Mouse (Mus musculus) natural killer cell, adult 2 months (primary cell): ENCODE results near the gene Igf2bp3.
"Not testable (repeated sequence)": the region's sequence is repeated elsewhere in the genome, so short reads cannot be mapped to it uniquely, and the experiment has no call there.

Experiments used
- DNase-seq, 2 experiments: peaks; one replicate each; pipeline ENCODE4 v3.0.0; 2022; ENCODE audit warnings: low spot score in 2 of 2

The Igf2bp3 gene

DNA sequence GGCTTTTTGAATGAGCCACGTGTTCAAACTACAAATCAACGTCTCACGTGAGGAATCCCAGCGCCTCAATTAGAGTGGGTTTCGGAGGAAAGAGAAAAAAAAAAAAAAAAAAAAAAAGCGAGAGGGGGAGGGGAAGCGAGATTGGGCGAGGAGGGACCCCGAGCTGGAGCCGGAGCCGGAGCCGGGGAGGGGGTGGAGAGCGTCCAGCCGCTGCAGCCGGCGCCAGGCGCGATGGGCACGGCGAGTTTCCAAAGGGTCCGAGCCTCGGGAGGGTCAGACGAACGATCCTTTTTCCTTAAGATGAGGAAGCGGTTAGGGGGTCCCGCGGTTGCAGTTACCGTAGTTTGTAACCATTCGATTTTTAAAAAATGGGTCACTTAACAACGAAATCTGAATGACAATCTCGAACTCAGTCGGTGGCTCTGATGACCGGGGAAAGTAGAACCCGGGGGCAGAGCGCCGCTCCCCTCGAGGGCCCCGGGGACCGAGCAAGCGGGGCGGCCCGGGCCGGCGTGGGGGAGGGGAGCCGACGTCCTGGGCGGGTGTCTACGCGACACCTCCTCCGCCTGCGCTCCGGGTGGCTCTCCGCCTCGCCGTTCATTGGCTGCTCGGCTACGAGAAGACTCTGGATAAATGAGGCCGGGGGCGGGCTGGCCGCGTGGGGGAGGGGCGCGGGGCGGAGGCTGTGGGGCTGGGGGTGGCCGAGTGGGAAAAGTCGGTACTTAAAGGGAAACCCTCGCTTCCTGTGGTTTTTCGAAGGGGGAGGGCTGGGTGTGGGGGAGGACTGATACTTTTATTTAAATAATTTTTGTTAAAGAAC is at the start of gene Igf2bp3:
TSS of gene Igf2bp3 (minus strand) at position 30 of the 820 bp plus-strand sequence.
- peak in 1 of 2 experiments; percentile 39 for DNase-seq

DNA sequence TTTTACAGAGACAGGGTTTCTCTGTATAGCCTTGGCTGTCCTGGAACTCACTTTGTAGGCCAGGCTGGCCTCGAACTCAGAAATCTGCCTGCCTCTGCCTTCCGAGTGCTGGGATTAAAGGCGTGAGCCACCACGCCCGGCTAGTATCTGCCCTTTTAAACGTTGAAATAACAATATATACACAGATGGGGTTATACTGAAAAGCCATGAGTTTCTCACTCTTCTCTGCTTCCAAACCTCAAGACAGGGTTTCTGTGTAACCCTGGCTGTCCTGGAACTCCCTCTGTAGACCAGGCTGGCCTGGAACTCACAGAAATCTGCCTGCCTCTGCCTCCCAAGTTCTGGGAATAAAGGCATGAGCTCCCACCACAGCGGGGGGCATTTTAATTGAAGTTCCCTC is 49.7 kb upstream of the Igf2bp3 start:
- not testable (repeated sequence) for DNase-seq

DNA sequence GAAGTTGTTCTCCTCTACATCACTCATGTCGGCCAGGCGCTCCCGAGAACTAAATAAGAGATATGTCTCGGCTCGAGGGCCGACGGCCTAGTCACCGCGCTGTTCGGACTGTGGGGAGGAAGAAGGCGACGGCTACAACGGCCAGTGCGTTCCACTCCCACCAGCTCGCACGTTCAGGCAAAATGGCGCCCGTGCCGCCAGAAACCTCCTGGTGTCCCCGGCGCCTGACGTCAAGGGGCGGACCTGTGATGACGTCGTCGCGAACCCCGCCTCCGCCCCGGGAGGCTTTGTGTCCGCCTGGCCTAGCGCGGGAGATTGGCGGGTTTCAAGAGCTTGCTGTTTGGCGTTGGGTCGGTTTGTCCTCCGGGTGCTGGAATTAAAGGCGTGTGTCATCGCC is 49.1 kb upstream of the Igf2bp3 start, which contains the start of gene Tra2a:
TSS of gene Tra2a (minus strand) at position 187 of the 397 bp plus-strand sequence.
- peak; percentile 96 to 97 for DNase-seq

DNA sequence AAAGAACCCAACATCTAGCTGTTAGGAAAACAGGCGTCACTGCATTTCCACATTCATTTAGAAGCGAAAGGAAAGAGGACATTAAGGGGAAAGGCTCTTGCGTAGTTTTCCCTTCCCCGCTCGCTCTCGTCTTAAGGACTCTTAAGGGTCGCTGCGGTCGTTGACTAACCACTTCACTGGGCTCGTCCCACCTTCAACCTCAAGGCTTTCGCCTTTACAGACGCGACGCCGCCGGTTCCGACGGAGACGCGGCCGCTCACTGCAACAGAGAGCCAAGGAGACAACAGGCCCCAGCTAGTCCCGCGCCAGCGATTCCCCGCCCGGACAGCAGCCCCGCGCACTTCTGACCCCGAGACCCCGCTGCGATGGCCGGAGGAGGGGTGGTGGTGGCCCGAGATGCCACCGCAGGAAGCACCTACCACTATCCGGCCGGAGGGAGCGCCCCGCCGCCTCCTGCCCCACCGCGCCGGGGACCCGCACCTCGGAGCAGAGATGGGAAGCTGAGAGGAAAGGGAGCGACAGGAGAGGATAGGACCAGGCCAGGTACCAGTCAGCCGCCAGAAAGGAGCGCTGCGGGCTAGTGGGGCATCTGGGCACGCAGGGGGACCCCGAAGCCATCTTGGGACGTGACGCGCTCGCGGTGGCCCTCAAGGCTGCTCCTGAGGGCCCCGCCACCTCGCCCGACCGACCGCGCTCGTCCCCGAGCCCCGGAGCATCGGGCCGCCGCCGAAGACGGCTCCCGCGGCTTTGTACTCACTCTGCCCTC is 48.5 kb upstream of the Igf2bp3 start:
- DNase-seq = peak; percentile 41 to 44

DNA sequence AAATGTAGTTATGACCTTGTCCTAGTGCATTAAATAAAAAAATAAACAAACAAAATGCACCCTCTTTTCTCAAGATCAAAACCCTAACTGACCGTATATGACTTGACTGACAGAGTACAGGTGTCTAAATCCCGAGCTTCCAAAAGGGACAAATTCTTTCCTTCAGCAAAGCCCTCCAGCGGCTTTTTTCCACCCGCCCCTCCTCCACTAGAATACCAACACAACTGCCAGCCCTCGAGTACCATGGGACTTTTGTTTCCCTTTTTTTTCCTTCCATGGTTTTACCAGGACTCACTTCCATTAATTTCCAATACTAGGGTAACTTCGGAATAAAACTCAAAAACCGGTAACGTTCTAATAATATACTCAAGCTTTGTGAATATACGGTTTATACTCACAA is 47.7 kb upstream of the Igf2bp3 start:
- DNase-seq = no peak

DNA sequence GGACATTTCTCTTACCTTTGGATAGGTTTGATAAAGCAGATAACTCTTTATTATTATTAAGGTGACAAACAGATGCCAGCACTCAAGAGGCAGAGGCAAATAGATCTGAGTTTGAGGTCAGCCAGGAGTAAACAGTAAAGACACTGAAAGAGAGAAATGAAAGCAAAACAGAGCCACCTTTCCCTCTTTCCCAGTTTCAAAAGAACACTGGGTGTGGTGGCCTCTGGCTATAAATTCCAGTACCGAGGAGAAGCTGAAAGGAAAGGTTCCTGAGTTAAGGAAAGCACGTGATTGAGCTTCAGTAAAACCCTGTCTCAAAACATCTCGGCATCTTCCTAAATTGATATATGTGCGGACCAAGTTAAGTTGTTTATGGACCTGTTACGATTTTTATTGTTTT is 45.0 kb upstream of the Igf2bp3 start:
- DNase-seq = no peak

DNA sequence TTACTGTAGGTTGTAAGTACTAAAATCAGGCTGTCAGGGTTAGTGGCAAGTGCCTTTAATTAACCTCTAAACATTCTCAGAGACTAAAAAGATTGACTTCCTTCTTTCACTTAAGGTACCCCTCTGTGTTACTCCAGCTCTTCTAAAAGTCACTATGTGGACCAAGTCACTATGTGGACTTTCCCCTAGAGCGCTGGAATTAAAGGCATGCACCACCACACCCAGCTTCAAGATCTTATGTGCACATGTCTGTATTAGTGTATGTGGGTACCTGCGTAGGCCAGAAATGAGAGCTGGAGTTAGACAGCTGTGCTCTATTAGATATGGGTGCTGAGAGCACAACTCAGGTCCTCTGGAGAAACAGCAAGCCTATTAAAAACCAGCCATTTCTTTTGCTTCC is 43.1 kb upstream of the Igf2bp3 start:
- no peak for DNase-seq

DNA sequence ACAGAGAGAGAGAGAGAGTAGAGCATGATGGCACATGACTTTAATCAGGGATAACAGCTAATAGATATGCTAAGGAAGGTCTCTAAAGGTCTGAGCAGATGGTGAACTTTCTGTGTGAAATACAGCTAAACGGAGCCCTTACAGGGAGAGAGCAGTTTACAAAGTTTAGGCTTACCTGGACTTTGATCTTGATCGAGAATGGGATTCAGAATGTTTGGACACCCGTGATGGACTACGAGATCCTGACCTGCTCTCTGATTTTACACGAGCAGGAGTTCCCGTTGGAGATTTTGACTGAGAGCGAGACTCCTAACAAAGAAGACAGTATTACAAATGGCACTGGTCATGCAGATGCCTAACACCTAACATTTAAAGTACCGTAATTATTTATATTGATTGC is 37.5 kb upstream of the Igf2bp3 start:
- DNase-seq = no peak

DNA sequence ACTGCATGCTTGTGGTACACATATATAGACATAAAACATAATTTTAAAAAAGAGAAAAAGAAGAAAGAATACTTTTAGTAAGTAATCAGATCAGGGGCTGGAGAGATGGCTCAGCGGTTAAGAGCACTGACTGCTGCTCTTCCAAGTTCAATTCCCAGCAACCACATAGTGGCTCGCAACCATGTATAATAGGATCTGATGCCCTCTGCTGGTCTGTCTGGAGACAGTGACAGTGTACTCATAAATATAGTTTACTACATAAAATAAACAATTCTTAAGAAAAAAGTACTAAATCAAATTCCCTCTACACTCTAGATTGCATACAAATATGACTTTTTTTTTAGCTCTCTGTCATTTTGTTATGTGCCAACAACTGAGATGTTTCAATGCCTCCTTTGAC is 36.4 kb upstream of the Igf2bp3 start:
- no peak for DNase-seq

DNA sequence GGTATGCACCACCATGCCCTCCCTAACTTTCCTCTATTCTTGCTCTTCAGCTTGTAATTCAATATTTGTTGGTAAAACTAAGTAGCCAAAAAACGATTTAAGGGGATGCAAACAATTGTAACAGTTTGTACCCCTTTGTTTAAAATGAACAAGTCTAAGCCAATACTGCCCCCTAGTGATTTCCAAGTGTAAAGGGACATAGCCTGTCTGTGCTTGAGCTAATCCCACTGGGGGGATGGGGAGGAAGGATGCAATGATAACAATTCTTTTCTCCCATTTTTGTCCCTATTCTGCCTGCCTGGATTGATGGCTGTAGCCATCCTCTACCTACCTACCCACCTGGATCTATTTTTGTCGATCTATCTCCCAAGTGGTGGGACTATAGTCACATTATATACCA is 32.5 kb upstream of the Igf2bp3 start:
- no peak for DNase-seq

DNA sequence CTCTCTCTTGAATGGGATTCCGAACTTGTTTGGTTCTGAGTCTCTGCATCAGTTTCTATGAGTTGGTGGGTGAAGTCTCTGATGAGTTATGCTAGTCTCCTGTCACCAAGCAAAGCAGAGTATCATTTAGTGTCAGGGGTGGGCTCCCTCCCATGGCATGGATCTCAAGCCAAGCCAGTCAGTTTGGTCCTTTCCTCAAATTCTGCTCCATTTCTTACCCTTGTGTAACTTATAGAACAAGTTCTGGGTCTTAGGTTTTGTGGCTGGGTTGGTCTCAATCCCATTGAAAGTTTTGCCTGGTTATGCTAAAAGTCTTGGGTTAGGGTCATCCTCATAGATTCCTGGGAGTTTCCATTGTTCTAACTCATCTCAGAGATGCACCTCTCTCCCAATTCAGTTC is 27.6 kb upstream of the Igf2bp3 start:
- no peak for DNase-seq

DNA sequence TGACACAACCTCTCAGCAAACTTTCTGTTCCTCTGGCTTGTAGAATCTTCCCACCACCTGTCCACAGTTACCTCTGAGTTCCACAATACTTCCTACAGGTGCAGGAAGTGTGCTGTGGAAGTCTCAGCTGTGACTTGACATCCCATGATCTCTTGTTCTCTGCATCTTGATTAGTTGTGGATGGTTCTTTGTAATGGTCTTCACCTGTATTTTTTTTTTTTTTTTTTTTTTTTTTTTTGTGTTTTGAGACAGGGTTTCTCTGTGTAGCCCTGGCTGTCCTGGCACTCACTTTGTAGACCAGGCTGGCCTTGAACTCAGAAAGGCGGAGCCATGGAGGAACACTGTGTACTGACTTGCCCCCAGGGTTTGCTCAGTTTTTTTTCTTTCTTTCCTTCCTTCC is 26.8 kb upstream of the Igf2bp3 start:
- no peak for DNase-seq

DNA sequence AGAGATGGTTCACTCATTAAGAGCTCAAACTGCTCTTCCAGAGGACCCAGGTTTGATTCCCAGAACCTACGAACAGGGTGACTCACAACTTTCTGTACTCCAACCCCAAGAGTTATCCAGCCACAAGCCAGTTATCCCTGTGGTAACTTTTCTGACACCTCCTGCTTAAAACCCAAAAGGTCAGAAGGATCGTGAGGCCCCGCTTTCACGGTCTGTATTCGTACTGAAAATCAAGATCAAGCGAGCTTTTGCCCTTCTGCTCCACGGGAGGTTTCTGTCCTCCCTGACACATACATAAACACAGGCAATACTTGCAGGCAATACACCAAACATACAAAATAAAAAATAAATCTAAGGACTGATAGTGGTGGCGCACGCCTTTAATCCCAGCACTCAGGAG is 21.6 kb upstream of the Igf2bp3 start:
- DNase-seq = peak; percentile 100

DNA sequence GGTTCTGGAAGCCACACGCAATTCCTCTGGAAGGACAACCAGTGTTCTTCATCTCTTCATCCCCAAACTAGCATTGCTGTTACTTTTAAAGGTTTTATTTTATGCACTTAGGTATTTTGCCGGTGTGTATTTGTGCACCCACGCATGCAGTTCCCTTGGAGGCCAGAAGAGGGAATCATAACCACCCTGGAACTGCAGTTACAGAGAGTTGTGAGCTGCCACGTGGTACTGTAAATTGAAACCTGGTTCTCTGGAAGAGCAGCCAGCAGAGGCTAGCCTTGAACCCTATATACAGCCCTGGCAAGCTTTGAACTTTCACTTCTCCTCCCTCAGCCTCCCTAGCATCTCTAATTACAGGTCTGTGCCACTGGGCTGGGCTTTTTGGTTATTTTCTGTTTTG is 18.6 kb upstream of the Igf2bp3 start:
- DNase-seq = no peak

DNA sequence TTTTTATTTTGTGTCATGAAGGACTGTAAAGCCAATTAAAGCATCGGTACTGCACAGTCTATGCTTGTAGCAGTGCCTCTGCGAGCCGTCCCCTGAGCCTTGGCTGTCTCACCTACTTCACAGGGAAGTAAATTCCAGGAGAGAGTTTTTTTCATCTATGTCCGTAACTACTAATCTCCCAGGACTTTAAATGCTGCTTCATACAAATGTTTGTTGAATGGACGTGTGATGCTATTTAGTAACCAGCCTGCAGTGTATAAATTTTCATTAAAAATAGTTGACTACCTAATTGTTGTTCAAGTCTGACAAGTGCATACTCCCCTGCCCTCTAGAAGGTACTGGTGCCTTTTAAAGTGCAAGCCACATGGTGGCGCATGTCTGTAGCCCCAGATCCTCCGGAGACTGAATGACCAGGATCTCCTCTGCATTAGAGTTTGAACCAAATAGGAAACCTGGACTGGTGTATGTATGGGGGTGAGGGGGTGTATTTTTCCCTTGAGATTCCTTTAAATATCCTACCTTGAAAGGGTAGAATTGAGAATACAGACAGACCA is 13.4 kb upstream of the Igf2bp3 start:
- peak in 1 of 2 experiments; percentile 36 for DNase-seq

DNA sequence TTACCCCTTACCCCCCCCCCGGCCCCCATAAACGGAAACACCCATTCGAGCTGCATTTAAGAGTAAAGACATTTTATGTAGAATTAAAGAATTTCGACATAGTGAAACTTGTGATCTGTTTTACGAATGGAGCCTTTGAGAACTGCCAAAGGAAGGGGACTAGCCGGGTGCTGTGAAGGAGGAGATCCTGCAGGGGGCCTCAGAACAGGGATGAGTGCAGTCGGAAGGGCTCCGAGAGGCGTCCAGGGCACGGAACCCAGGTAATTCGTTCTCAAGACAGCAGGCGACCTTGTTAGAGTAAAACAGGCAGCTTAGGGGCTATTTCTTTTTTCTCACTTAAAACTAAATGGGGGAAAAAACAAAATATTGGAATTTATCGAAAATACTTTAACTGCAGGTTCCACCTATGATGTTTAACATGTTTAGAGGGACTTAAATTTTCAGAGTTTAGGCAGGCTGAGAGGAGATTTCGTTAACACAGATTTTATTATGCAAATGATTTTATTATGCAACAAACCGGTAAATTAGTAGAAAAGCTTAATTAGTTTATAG is 12.5 kb upstream of the Igf2bp3 start:
- peak; percentile 26 to 49 for DNase-seq

DNA sequence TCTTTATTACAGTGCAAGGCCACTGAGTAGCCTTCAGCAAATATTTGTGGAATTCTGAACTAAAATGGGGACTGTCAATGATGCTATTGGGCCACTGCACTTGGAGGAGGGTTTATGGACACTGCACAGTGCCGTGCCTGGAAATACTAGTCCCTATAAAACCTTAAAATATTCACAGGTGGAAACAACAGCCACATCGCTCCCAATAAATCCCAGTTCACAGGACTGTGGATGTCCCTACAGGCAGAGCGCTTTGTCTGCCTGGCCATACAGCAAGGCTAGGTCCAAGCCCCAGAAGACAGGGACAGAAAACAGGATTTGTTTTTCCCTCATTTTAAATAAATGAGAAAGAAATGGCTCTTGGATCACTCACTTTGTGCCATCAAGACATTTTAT is 11.0 kb upstream of the Igf2bp3 start:
- no peak for DNase-seq

DNA sequence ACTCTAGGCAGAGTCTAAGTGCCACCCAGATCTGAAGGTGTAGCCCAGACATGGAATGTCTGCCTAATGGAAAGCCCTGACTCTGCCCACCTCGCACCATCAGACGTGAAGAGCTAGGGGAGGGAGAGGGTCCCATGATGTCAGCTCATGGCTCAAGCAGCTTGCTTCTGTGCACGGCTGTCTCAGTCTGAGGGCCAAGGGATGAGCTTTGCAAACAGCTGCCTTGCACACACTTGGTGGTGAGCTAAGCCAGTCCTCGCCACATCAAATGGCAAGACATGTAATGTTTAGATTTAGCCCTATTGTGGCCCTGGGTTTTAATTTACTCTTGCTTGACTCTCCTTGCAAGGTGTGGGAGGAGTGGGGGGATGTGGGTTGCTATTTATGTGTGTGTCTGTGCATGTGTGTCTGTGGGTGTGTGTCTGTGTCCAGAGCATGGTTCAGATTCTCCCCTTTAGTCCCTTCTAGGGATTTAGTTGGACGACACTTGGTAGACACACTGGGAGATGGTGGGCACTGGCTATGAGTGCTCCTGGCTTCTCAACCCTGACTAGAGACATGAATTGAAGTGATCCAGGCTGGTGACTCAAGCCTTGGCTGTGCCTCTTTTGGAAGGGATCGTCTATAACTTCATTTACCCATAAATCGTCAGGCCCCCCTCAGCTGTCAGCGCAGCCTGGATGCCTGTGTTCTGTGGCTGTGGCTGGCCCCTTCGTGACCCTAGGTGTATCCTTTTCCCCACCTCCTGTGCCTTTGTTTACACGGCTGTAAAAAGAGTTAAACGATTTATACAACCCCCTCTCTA is 10.4 kb upstream of the Igf2bp3 start:
- DNase-seq = no peak

DNA sequence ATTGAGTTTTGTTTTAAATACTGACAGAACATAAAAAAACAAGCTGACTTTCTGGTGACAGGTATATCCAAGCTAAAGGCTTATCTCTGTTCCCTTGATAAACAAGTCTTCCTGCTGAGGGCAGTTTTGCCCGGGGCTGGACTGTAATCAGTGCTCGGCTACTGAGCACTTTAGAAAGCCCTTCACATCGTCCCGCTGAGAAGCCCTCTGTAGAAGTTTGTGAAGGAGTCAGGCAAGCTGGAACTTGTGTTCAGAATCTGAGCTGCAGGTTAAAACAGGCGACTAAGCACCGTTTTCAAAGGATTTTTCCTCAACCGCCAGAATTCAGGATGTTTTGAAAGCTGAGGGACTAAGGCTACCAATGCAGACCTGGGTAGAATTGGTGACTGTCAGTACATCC is 7.1 kb upstream of the Igf2bp3 start:
- no peak for DNase-seq

DNA sequence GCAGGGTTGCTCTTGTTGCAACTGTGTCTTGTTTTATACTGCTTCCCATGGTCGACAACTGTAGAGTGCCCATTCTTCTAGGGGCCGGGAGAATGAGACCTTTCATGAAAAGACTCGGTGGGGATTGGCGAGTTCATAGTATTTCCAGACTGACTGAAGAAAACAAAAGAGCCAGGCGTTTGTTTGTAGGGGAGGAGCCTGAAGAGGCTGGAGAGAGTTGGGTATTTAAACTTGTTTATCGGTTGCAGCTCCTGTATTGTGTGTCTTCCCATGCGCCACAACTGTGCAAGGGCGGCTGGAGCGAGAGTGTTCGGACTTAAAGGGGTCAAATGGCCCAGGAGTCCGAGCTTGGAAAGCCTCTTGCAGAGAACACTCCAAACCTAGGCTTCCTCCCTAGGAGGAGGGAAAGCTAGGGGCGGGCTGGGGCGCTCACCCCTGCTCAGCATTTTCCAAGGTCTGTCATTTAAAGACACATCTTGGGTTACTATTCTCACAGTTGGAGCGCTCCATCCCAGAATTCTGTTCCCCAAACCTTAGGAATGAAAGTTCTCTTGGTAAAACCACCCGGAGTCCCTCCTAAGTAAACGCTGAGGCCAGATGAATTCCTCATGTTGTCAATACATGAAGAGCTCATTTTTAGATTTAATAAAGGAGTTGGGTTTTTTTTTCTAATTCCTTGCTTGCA is 5.3 kb upstream of the Igf2bp3 start:
- no peak for DNase-seq

DNA sequence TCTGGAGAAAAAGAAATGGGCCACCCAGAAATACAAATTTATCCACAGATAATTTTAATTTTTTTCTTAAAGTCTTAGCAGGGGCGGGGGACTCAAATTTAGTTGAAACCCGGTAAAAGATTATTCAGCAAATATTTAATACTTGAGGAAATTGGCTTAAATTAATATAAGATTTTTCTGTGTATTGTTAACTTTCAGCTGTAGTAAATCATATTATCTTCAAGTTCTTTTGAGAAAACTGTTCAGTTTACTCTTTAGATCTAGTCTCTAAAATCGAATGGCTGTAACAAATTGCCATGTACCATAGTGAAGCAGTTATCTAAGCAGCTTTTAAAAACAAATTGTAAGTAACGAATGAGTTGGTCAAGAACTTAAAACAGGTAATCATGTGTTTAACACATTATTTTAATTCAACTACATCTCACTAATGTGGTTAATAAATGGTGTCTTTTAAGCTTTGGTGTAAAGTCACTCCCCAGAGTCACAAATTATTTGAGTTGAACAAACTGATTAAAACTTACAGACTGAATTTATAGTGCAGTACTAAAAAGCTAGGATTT is 4.3 kb upstream of the Igf2bp3 start:
- no peak for DNase-seq
